Mouse (Mus musculus): ENCODE results near the gene Crat. TPM values are rescaled to one million over a fixed set of nuclear protein-coding genes. Genes with fewer than 3 reads are reported as not detected.

Crat gene
- polyA plus RNA-seq, 1 experiment from 2014 or later = 164 TPM

DNA sequence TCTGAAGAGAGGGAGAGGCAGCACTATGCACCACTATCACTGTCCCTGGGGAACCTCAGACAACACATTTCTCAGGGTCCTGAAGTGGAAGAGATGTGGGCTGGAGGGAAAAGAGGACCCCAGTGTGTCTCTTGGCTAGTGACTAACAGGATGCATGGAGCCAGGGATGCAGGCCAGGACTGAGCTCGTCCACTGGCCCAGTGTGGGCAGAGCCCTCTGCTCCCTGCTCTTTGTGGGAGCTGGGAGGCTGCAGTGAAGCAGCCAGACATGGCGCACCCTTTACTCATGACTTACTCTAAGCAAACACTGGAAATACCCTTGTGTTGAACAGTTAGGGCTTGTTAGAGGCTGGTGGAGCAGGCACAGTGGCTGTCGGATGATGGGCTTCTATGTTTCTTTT is 38.0 kb upstream of the Crat start:
- H3K27me3 ChIP-seq (ENCODE audit: control insufficient read depth, insufficient read depth, low read length) = no peaks in the 10 kb centered on the region
- H3K9me3 ChIP-seq (replicated peaks; ENCODE audit: control insufficient read depth, low read length) = peaks cover 9% of the 10 kb centered on the region; the same call in 1 of the 2 replicates
- no peak for ATAC-seq (replicated peaks; ENCODE audit: extremely low read depth, insufficient read depth, low FRiP score)
- 72% methylated on average over 3 of the region's 3 CpGs for WGBS
- H3K36me3 ChIP-seq (ENCODE audit: control insufficient read depth, insufficient read depth) = peaks cover 20% of the 10 kb centered on the region
- H3K4me3 ChIP-seq (ENCODE audit: low read length) = no peak overlapping the region
- H3K9ac ChIP-seq (ENCODE audit: low read length) = no peak overlapping the region
- no peak overlapping the region for H3K4me2 ChIP-seq (ENCODE audit: low read depth, low read length)
- H3K4me1 ChIP-seq (ENCODE audit: control insufficient read depth, insufficient read depth, low read length) = peaks cover 14% of the 10 kb centered on the region
- H3K27ac ChIP-seq (ENCODE audit: low read length) = no peak overlapping the region

DNA sequence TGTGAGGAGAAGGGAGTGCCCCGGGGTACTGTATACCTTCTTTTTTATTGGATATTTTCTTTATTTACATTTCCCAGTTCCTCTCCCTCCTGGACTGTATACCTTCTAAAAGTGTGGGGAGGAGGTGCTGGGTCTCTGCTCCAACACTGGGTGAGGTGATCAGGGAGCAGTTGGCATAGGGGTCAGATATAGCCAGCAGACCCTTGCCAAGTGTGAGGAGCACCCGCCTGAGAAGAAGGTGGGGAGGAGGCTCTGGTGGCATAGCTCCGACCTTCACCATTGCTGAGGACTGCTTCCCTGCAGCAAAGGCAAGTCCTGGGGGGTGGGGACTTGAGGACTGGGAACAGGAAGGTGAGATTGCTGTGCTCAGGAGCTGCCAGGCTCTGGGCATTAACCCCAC is 35.9 kb upstream of the Crat start:
- Histone ChIP-seq H3K9me3 (replicated peaks; ENCODE audit: control insufficient read depth, low read length) (peaks cover 9% of the 10 kb centered on the region; the same call in 1 of the 2 replicates), H3K36me3 (ENCODE audit: control insufficient read depth, insufficient read depth) (peaks cover 21% of the 10 kb centered on the region), H3K27ac (ENCODE audit: low read length) (no peak overlapping the region), H3K4me3 (ENCODE audit: low read length) (no peak overlapping the region), H3K4me1 (ENCODE audit: control insufficient read depth, insufficient read depth, low read length) (peaks cover 11% of the 10 kb centered on the region), H3K9ac (ENCODE audit: low read length) (no peak overlapping the region), H3K27me3 (ENCODE audit: control insufficient read depth, insufficient read depth, low read length) (no peaks in the 10 kb centered on the region), H3K4me2 (ENCODE audit: low read depth, low read length) (no peak overlapping the region)
- ATAC-seq (replicated peaks; ENCODE audit: extremely low read depth, insufficient read depth, low FRiP score) = no peak
- 83% methylated on average over 3 of the region's 3 CpGs for whole genome bisulfite sequencing

DNA sequence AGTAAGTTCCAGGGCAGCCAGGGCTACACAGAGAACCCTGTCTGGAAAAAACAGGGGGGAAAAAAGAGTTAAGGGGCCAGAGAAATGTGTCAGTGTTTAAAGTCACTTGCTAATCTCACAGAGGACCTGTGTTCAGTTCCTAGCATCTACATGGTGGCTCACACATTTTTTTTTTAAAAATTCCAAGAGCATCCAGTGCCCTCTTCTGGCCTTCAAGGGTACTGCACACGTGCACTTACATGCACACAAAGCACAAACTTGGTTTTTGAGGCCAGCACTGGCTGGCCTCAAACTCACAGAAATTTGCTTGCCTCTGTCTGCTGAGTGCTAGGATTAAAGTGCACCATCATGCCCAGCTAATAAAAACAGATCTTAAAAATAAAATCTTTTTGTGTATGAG is 34.9 kb upstream of the Crat start:
- Histone ChIP-seq H3K9me3 (replicated peaks; ENCODE audit: control insufficient read depth, low read length) (peaks cover 9% of the 10 kb centered on the region; the same call in 1 of the 2 replicates), H3K4me2 (ENCODE audit: low read depth, low read length) (no peak overlapping the region), H3K4me1 (ENCODE audit: control insufficient read depth, insufficient read depth, low read length) (peaks cover 14% of the 10 kb centered on the region), H3K9ac (ENCODE audit: low read length) (no peak overlapping the region), H3K4me3 (ENCODE audit: low read length) (no peak overlapping the region), H3K27ac (ENCODE audit: low read length) (no peak overlapping the region), H3K36me3 (ENCODE audit: control insufficient read depth, insufficient read depth) (peaks cover 24% of the 10 kb centered on the region), H3K27me3 (ENCODE audit: control insufficient read depth, insufficient read depth, low read length) (no peaks in the 10 kb centered on the region)
- 74% methylated on average over 1 of the region's 1 CpGs for WGBS
- no peak for ATAC-seq (replicated peaks; ENCODE audit: extremely low read depth, insufficient read depth, low FRiP score)

DNA sequence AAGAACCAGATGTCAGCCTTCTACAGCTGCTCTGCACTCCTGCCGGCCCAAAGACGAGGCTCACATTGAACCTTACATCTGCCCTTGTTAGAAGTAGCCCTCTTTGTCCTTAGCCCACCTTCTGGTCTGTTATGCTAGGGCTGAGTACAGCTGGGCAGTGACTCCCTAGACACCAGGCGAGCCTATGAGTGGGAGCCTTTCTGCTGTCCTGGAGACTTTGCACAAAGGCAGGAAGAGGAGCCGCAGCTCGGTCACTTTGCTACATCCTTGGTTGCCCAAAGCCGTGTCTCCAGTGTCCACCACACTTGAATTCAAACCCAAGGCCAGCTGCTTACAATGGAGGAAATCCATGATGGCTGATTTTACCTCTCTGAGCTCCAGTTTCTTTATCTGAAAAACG is 32.8 kb upstream of the Crat start:
- Histone ChIP-seq H3K4me1 (ENCODE audit: control insufficient read depth, insufficient read depth, low read length) (peaks cover 35% of the 10 kb centered on the region), H3K4me2 (ENCODE audit: low read depth, low read length) (no peak overlapping the region), H3K9me3 (replicated peaks; ENCODE audit: control insufficient read depth, low read length) (peaks cover 9% of the 10 kb centered on the region; the same call in 1 of the 2 replicates), H3K9ac (ENCODE audit: low read length) (no peak overlapping the region), H3K27me3 (ENCODE audit: control insufficient read depth, insufficient read depth, low read length) (no peaks in the 10 kb centered on the region), H3K27ac (ENCODE audit: low read length) (peak overlapping the region; percentile 5), H3K36me3 (ENCODE audit: control insufficient read depth, insufficient read depth) (peaks cover 28% of the 10 kb centered on the region), H3K4me3 (ENCODE audit: low read length) (no peak overlapping the region)
- 85% methylated on average over 7 of the region's 7 CpGs for WGBS
- ATAC-seq (replicated peaks; ENCODE audit: extremely low read depth, insufficient read depth, low FRiP score) = no peak

DNA sequence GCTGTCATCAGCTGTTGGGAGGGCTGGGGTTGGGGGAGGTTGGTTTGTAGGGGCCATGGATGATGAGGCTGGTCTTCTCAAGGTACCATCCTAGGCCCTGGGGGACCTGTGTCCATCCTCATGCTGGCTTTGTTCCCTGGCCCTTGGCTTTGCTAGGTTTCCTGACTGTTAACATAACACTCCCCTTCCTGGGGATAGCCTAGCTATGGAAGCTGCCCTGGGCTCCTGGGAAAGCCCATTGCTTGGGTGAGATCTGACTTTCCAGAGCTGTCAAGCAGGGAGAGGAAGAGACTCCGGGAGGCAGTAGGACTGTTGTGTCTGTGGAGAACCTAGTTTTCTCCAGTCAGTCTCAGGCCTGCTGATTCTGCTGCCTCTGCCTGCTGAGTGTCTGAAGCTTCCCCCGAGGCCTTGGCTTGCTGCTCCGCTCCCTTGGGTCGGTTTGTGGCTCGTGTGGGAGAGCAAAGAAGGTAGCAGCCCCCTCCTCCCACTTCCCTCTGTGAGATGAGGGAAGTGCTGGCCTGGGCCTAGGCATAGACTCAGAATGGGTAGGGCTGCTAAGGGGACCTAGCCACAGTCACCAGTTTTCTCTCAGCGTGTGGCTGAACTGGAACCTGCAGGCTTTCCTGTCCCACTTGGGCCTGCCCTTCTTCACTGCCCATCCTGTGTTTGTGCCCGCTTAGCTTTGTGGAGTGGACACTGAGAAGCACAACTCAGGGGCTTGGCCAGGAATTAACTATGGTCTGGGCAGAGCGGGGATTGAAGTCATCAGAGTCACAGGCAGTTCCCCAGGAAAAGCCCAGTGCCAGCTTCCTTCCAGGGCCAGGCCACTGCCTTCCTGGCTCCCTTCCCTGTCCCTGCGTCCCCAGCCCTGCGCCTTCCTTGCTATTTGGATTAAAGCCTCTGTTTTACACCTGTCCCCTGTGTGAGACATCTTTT is 31.5 kb upstream of the Crat start:
- peaks cover 31% of the 10 kb centered on the region for H3K36me3 ChIP-seq (ENCODE audit: control insufficient read depth, insufficient read depth)
- H3K9ac ChIP-seq (ENCODE audit: low read length) = peak overlapping the region; percentile 27
- peaks cover 47% of the 10 kb centered on the region for H3K4me1 ChIP-seq (ENCODE audit: control insufficient read depth, insufficient read depth, low read length)
- H3K4me2 ChIP-seq (ENCODE audit: low read depth, low read length) = no peak overlapping the region
- no peaks in the 10 kb centered on the region for H3K27me3 ChIP-seq (ENCODE audit: control insufficient read depth, insufficient read depth, low read length)
- H3K4me3 ChIP-seq (ENCODE audit: low read length) = no peak overlapping the region
- H3K9me3 ChIP-seq (replicated peaks; ENCODE audit: control insufficient read depth, low read length) = peaks cover 9% of the 10 kb centered on the region; the same call in 1 of the 2 replicates
- 64% methylated on average over 10 of the region's 10 CpGs for WGBS
- ATAC-seq (replicated peaks; ENCODE audit: extremely low read depth, insufficient read depth, low FRiP score) = no peak
- peak overlapping the region; percentile 100 for H3K27ac ChIP-seq (ENCODE audit: low read length)

DNA sequence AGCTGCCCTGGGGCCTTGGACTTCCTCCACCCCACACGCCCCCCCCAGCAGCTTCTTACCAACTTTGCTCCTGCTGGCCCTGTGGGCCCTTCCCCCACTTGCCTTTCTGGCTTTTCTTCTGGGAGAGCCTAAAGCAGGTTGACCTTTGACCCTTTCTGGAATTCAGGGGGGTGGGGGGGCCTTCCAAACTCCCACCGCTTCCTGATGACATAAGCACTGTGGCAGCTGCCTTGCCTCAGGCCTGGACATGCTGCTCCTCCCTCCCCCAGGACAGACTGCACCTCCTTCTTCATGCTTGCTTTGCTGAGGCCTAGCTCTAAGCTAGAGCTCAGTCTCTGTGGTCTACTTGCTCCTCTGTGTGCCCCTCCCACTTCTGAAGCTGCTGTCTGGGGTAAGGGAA is 29.7 kb upstream of the Crat start:
- peaks cover 7% of the 10 kb centered on the region; the same call in 1 of the 2 replicates for H3K9me3 ChIP-seq (replicated peaks; ENCODE audit: control insufficient read depth, low read length)
- H3K9ac ChIP-seq (ENCODE audit: low read length) = peak overlapping the region; percentile 57
- 30% methylated on average over 2 of the region's 2 CpGs for WGBS
- peak overlapping the region; percentile 9; the same call in 1 of the 2 replicates for H3K4me2 ChIP-seq (ENCODE audit: low read depth, low read length)
- H3K27me3 ChIP-seq (ENCODE audit: control insufficient read depth, insufficient read depth, low read length) = no peaks in the 10 kb centered on the region
- H3K27ac ChIP-seq (ENCODE audit: low read length) = peak overlapping the region; percentile 100
- H3K4me3 ChIP-seq (ENCODE audit: low read length) = no peak overlapping the region
- peaks cover 26% of the 10 kb centered on the region for H3K36me3 ChIP-seq (ENCODE audit: control insufficient read depth, insufficient read depth)
- peaks cover 63% of the 10 kb centered on the region for H3K4me1 ChIP-seq (ENCODE audit: control insufficient read depth, insufficient read depth, low read length)
- no peak for ATAC-seq (replicated peaks; ENCODE audit: extremely low read depth, insufficient read depth, low FRiP score)

DNA sequence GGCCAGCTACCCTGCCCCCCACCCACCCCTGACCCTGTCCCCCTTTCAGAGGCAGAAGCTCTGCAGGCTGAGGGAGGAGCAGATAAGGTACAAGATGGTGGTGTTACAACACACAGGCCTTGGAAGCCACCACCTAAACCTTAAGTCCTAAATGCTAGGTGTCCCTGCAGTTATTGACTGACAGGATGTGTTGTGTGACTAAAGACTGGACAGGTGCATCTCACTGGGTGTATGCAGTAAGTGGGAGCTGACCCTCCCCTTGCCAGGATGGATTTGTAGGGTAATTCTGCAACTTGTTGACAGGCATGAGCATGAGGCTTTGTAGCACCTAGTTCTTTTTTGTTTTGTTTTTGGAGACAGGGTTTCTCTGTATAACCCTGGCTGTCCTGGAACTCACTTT is 28.8 kb upstream of the Crat start:
- 0 out of 2 replicates have a peak, but pooled peaks cover 3% of the 10 kb centered on the region for H3K9me3 ChIP-seq (replicated peaks; ENCODE audit: control insufficient read depth, low read length)
- H3K9ac ChIP-seq (ENCODE audit: low read length) = peak overlapping the region; percentile 83
- no peak for ATAC-seq (replicated peaks; ENCODE audit: extremely low read depth, insufficient read depth, low FRiP score)
- peaks cover 71% of the 10 kb centered on the region for H3K4me1 ChIP-seq (ENCODE audit: control insufficient read depth, insufficient read depth, low read length)
- H3K4me2 ChIP-seq (ENCODE audit: low read depth, low read length) = 0 out of 2 replicates have a peak overlapping the region, but pooled peaks have one; percentile 16
- no peak overlapping the region for H3K4me3 ChIP-seq (ENCODE audit: low read length)
- peak overlapping the region; percentile 100 for H3K27ac ChIP-seq (ENCODE audit: low read length)
- no peaks in the 10 kb centered on the region for H3K27me3 ChIP-seq (ENCODE audit: control insufficient read depth, insufficient read depth, low read length)
- H3K36me3 ChIP-seq (ENCODE audit: control insufficient read depth, insufficient read depth) = peaks cover 22% of the 10 kb centered on the region

DNA sequence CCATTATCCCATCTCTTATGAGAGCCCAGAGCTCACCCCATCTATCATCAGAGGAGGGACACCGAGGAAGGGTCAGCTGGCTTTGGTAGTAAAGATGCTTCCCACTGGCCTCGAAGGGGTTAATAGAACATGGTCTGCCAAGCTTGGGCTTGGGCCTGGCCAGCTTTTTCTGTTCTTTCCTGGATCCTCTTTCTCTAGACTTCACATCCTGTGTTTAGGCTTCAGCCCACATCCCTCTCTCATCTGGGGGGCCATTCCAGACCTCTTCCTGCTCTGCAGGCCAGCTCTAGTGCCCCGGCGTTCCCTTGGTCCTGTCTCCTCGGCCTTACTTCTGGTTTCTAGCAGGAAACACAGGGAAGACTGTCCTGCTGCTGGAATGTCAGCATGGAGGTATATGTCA is 28.4 kb upstream of the Crat start:
- no peak overlapping the region for H3K4me3 ChIP-seq (ENCODE audit: low read length)

DNA sequence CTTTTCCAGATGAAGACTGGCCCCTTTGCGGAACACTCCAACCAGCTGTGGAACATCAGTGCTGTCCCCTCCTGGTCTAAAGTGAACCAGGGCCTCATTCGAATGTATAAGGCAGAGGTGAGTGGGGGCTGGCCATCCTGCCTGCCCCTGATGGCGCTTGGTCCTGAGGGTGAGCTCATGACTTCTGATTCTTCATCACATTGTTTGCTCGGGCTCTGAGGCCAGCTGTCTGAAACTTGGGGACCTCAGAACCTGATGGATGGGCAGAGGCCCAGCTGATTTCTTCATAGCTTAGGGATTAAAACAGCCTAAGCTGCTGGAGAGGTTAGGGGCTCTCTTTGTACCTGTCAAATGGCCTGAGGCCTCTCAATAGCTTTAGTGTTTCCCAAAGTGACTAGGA is 27.7 kb upstream of the Crat start:
- Histone ChIP-seq H3K4me3 (ENCODE audit: low read length) (peak overlapping the region; percentile 50; the same call in 1 of the 2 replicates), H3K36me3 (ENCODE audit: control insufficient read depth, insufficient read depth) (peaks cover 25% of the 10 kb centered on the region), H3K27ac (ENCODE audit: low read length) (peak overlapping the region; percentile 100), H3K9ac (ENCODE audit: low read length) (peak overlapping the region; percentile 83), H3K9me3 (replicated peaks; ENCODE audit: control insufficient read depth, low read length) (no peaks in the 10 kb centered on the region), H3K4me2 (ENCODE audit: low read depth, low read length) (peak overlapping the region; percentile 84), H3K4me1 (ENCODE audit: control insufficient read depth, insufficient read depth, low read length) (peaks cover 73% of the 10 kb centered on the region), H3K27me3 (ENCODE audit: control insufficient read depth, insufficient read depth, low read length) (no peaks in the 10 kb centered on the region)
- WGBS = 50% methylated on average over 4 of the region's 4 CpGs
- no peak for ATAC-seq (replicated peaks; ENCODE audit: extremely low read depth, insufficient read depth, low FRiP score)

More for the DNA sequence above, 28.4 kb upstream of the Crat start:
- Histone ChIP-seq H3K27me3 (ENCODE audit: control insufficient read depth, insufficient read depth, low read length) (no peaks in the 10 kb centered on the region), H3K27ac (ENCODE audit: low read length) (peak overlapping the region; percentile 100), H3K4me1 (ENCODE audit: control insufficient read depth, insufficient read depth, low read length) (peaks cover 73% of the 10 kb centered on the region), H3K4me2 (ENCODE audit: low read depth, low read length) (0 out of 2 replicates have a peak overlapping the region, but pooled peaks have one; percentile 16), H3K9me3 (replicated peaks; ENCODE audit: control insufficient read depth, low read length) (0 out of 2 replicates have a peak, but pooled peaks cover under 1% of the 10 kb centered on the region), H3K36me3 (ENCODE audit: control insufficient read depth, insufficient read depth) (peaks cover 21% of the 10 kb centered on the region), H3K9ac (ENCODE audit: low read length) (peak overlapping the region; percentile 83)
- ATAC-seq (replicated peaks; ENCODE audit: extremely low read depth, insufficient read depth, low FRiP score) = no peak
- WGBS = 49% methylated on average over 5 of the region's 5 CpGs

Measured in heart, embryonic 16.5 days (tissue).